Mouse (Mus musculus) cerebellum, adult 18-20 months (tissue): ENCODE results near the gene Olfr361.
"Not testable (repeated sequence)": the region's sequence is repeated elsewhere in the genome, so short reads cannot be mapped to it uniquely, and the experiment has no call there.

ENCODE experiments used
- DNase-seq, 2 experiments: peaks; one replicate each; pipeline ENCODE4 v3.0.0; 2021

Gene Olfr361

GRCm38 (mm10) chr2:37089190-37089589 lies at the start of gene Olfr361:
Gene Olfr361, minus strand, starts transcription at chr2:37089290.
- DNase-seq = not testable (repeated sequence)

GRCm38 (mm10) chr2:37117810-37118209 lies 28.7 kb upstream of the Olfr361 start, which contains the start of gene Olfr362:
Gene Olfr362, minus strand, starts transcription at chr2:37117910.
- no peak for DNase-seq

- DNase-seq = no peak
These were observed 23.6 kb downstream of the Olfr361 start, which contains the start of gene Olfr360 for GRCm38 (mm10) chr2:37065446-37065845. Gene Olfr360, plus strand, starts transcription at chr2:37065746.
